Mouse (Mus musculus): ENCODE data around the gene Dhrs4. TPM values are rescaled to one million over a fixed set of nuclear protein-coding genes. Genes with fewer than 3 reads are reported as not detected.

The Dhrs4 gene
- polyA plus RNA-seq (2015; fragmentation: Nextera tagmentation; extraction: Ambion mirVana): 65.5 and 70.4 TPM in 2 replicates

- no peaks in the 10 kb centered on the region for H3K36me3 ChIP-seq (ENCODE audit: poor library complexity, severe bottlenecking)
- no peaks in the 10 kb centered on the region for H3K27me3 ChIP-seq
- H3K4me1 ChIP-seq: peaks cover 24% of the 10 kb centered on the region
- H3K4me2 ChIP-seq: peak within 1 kb of the TSS; percentile 65
- no peaks in the 10 kb centered on the region for H3K9me3 ChIP-seq (replicated peaks)
- ATAC-seq: peak; percentile 95
- peak within 1 kb of the TSS; percentile 72 for H3K9ac ChIP-seq
- under 1% methylated on average over 38 of the region's 38 CpGs for WGBS
- peak within 1 kb of the TSS; percentile 59; the same call in 1 of the 2 replicates for H3K27ac ChIP-seq
- H3K4me3 ChIP-seq: peak within 1 kb of the TSS; percentile 58
These were observed at the start of gene Dhrs4 for GRCm38 (mm10) chr14:55478651-55479599. Gene Dhrs4, plus strand, starts transcription at chr14:55478758.

GRCm38 (mm10) chr14:55430255-55430654, 48.3 kb upstream of the Dhrs4 start:
- Histone ChIP-seq H3K36me3 (ENCODE audit: poor library complexity, severe bottlenecking) (no peaks in the 10 kb centered on the region), H3K9me3 (replicated peaks) (no peaks in the 10 kb centered on the region)
- ATAC-seq: no peak

GRCm38 (mm10) chr14:55433052-55433451, 45.5 kb upstream of the Dhrs4 start:
- Histone ChIP-seq H3K4me2 (no peak overlapping the region), H3K4me3 (no peak overlapping the region), H3K9ac (no peak overlapping the region), H3K36me3 (ENCODE audit: poor library complexity, severe bottlenecking) (no peaks in the 10 kb centered on the region), H3K27me3 (no peaks in the 10 kb centered on the region), H3K9me3 (replicated peaks) (no peaks in the 10 kb centered on the region), H3K4me1 (no peaks in the 10 kb centered on the region), H3K27ac (no peak overlapping the region)
- 94% methylated on average over 1 of the region's 1 CpGs for WGBS
- ATAC-seq: no peak

More at GRCm38 (mm10) chr14:55430255-55430654, 48.3 kb upstream of the Dhrs4 start:
- Histone ChIP-seq H3K4me1 (no peaks in the 10 kb centered on the region), H3K9ac (no peak overlapping the region), H3K27me3 (no peaks in the 10 kb centered on the region), H3K27ac (no peak overlapping the region), H3K4me2 (no peak overlapping the region), H3K4me3 (no peak overlapping the region)
- WGBS: 92% methylated on average over 4 of the region's 4 CpGs

- Histone ChIP-seq H3K4me3 (no peak overlapping the region), H3K27ac (no peak overlapping the region), H3K9me3 (replicated peaks) (no peaks in the 10 kb centered on the region), H3K4me1 (no peaks in the 10 kb centered on the region), H3K9ac (no peak overlapping the region), H3K27me3 (no peaks in the 10 kb centered on the region), H3K4me2 (no peak overlapping the region), H3K36me3 (ENCODE audit: poor library complexity, severe bottlenecking) (no peaks in the 10 kb centered on the region)
- WGBS: 86% methylated on average over 3 of the region's 3 CpGs
- ATAC-seq: no peak
These were observed 43.7 kb upstream of the Dhrs4 start for GRCm38 (mm10) chr14:55434825-55435224.

GRCm38 (mm10) chr14:55437118-55437517, 41.4 kb upstream of the Dhrs4 start:
- no peak for ATAC-seq
- Histone ChIP-seq H3K4me1 (no peaks in the 10 kb centered on the region), H3K27ac (no peak overlapping the region), H3K9ac (no peak overlapping the region), H3K4me2 (no peak overlapping the region), H3K4me3 (no peak overlapping the region), H3K27me3 (no peaks in the 10 kb centered on the region), H3K36me3 (ENCODE audit: poor library complexity, severe bottlenecking) (no peaks in the 10 kb centered on the region), H3K9me3 (replicated peaks) (no peaks in the 10 kb centered on the region)
- 89% methylated on average over 8 of the region's 8 CpGs for WGBS

- Histone ChIP-seq H3K4me3 (no peak overlapping the region), H3K9me3 (replicated peaks) (no peaks in the 10 kb centered on the region), H3K9ac (no peak overlapping the region), H3K4me1 (no peaks in the 10 kb centered on the region), H3K27ac (no peak overlapping the region), H3K4me2 (no peak overlapping the region), H3K27me3 (no peaks in the 10 kb centered on the region), H3K36me3 (ENCODE audit: poor library complexity, severe bottlenecking) (no peaks in the 10 kb centered on the region)
- ATAC-seq: no peak
- WGBS: 38% methylated on average over 6 of the region's 6 CpGs
These were observed 40.3 kb upstream of the Dhrs4 start for GRCm38 (mm10) chr14:55438193-55438784.

- WGBS: 90% methylated on average over 2 of the region's 2 CpGs
- H3K9me3 ChIP-seq (replicated peaks): no peaks in the 10 kb centered on the region; the same call in 1 of the 2 replicates
These were observed 20.9 kb upstream of the Dhrs4 start for GRCm38 (mm10) chr14:55457693-55458092.

GRCm38 (mm10) chr14:55458273-55458672, 20.3 kb upstream of the Dhrs4 start:
- 20% methylated on average over 10 of the region's 10 CpGs for WGBS
- 0 out of 2 replicates have a peak, but pooled peaks have one; percentile 53 for ATAC-seq

More at GRCm38 (mm10) chr14:55457693-55458092, 20.9 kb upstream of the Dhrs4 start:
- no peaks in the 10 kb centered on the region for H3K36me3 ChIP-seq (ENCODE audit: poor library complexity, severe bottlenecking)
- H3K4me2 ChIP-seq: no peak overlapping the region
- H3K27me3 ChIP-seq: peaks cover 3% of the 10 kb centered on the region; the same call in 1 of the 2 replicates
- no peak for ATAC-seq
- no peaks in the 10 kb centered on the region for H3K4me1 ChIP-seq
- no peak overlapping the region for H3K9ac ChIP-seq
- no peak overlapping the region for H3K4me3 ChIP-seq
- no peak overlapping the region for H3K27ac ChIP-seq

GRCm38 (mm10) chr14:55458761-55459160, 19.8 kb upstream of the Dhrs4 start:
- H3K4me1 ChIP-seq: no peaks in the 10 kb centered on the region
- H3K9me3 ChIP-seq (replicated peaks): no peaks in the 10 kb centered on the region; the same call in 1 of the 2 replicates
- H3K27me3 ChIP-seq: peaks cover 3% of the 10 kb centered on the region; the same call in 1 of the 2 replicates
- H3K36me3 ChIP-seq (ENCODE audit: poor library complexity, severe bottlenecking): no peaks in the 10 kb centered on the region
- no peak overlapping the region for H3K9ac ChIP-seq
- no peak overlapping the region for H3K4me3 ChIP-seq
- ATAC-seq: peak; percentile 43; the same call in 1 of the 2 replicates
- WGBS: 81% methylated on average over 3 of the region's 3 CpGs
- H3K27ac ChIP-seq: no peak overlapping the region
- H3K4me2 ChIP-seq: no peak overlapping the region

More at GRCm38 (mm10) chr14:55458273-55458672, 20.3 kb upstream of the Dhrs4 start:
- Histone ChIP-seq H3K36me3 (ENCODE audit: poor library complexity, severe bottlenecking) (no peaks in the 10 kb centered on the region), H3K27ac (peak overlapping the region; percentile 51), H3K4me2 (no peak overlapping the region), H3K27me3 (peaks cover 3% of the 10 kb centered on the region; the same call in 1 of the 2 replicates), H3K4me3 (no peak overlapping the region), H3K4me1 (no peaks in the 10 kb centered on the region), H3K9ac (no peak overlapping the region), H3K9me3 (replicated peaks) (no peaks in the 10 kb centered on the region; the same call in 1 of the 2 replicates)

- no peaks in the 10 kb centered on the region for H3K4me1 ChIP-seq
- H3K4me2 ChIP-seq: no peak overlapping the region
- H3K4me3 ChIP-seq: no peak overlapping the region
- no peak overlapping the region for H3K27ac ChIP-seq
- no peaks in the 10 kb centered on the region for H3K36me3 ChIP-seq (ENCODE audit: poor library complexity, severe bottlenecking)
- peaks cover 3% of the 10 kb centered on the region; the same call in 1 of the 2 replicates for H3K27me3 ChIP-seq
- ATAC-seq: no peak
- 64% methylated on average over 4 of the region's 4 CpGs for WGBS
- H3K9ac ChIP-seq: no peak overlapping the region
- no peaks in the 10 kb centered on the region; the same call in 1 of the 2 replicates for H3K9me3 ChIP-seq (replicated peaks)
These were observed 18.8 kb upstream of the Dhrs4 start for GRCm38 (mm10) chr14:55459796-55460195.

- Histone ChIP-seq H3K27me3 (peaks cover 3% of the 10 kb centered on the region; the same call in 1 of the 2 replicates), H3K27ac (no peak overlapping the region), H3K9me3 (replicated peaks) (no peaks in the 10 kb centered on the region; the same call in 1 of the 2 replicates), H3K4me3 (no peak overlapping the region), H3K9ac (no peak overlapping the region), H3K4me2 (no peak overlapping the region), H3K4me1 (no peaks in the 10 kb centered on the region), H3K36me3 (ENCODE audit: poor library complexity, severe bottlenecking) (no peaks in the 10 kb centered on the region)
- no peak for ATAC-seq
- WGBS: 75% methylated on average over 10 of the region's 10 CpGs
These were observed 18.3 kb upstream of the Dhrs4 start for GRCm38 (mm10) chr14:55460297-55460696.

GRCm38 (mm10) chr14:55461757-55462156, 16.8 kb upstream of the Dhrs4 start:
- H3K36me3 ChIP-seq (ENCODE audit: poor library complexity, severe bottlenecking): no peaks in the 10 kb centered on the region
- peaks cover 3% of the 10 kb centered on the region; the same call in 1 of the 2 replicates for H3K27me3 ChIP-seq
- no peak for ATAC-seq
- H3K9ac ChIP-seq: no peak overlapping the region
- H3K27ac ChIP-seq: no peak overlapping the region
- 68% methylated on average over 4 of the region's 4 CpGs for WGBS
- no peaks in the 10 kb centered on the region for H3K4me1 ChIP-seq
- no peak overlapping the region for H3K4me2 ChIP-seq
- no peak overlapping the region for H3K4me3 ChIP-seq
- no peaks in the 10 kb centered on the region for H3K9me3 ChIP-seq (replicated peaks)

Measured in forebrain, embryonic 13.5 days (tissue).